Mouse (Mus musculus): ENCODE measurements around the gene Tmtc2.

The Tmtc2 gene

DNA sequence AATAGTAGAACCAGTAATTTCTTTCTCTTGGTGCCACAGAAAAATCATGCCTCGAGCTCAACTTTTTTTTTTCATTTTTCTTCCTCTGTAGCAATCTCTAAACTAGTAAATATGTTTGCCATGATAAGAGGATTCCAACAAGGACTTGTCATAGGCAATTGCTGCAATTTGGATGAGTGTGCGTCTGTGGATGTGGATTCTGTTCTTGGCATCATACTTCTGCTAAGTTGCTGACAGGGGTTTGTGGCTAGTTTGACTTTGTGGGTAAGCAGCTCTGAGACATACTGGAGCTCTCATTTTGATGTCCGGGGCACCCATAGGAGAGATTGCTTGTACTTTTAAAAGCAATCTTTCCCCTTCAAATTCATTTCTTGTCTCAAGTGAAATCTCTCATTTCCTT, 432.1 kb downstream of the Tmtc2 start:
- DNase-seq = no peak
